Mouse (Mus musculus) telencephalon, adult 2 months (tissue): ENCODE measurements around the gene Zscan10.
"Not testable (repeated sequence)": the region's sequence is repeated elsewhere in the genome, so short reads cannot be mapped to it uniquely, and the experiment has no call there.

Experiments used
- DNase-seq: peaks from one replicate; pipeline ENCODE4 v3.0.0-alpha.2; 2011; ENCODE audit warnings: low read depth, low spot score

Gene Zscan10

DNA sequence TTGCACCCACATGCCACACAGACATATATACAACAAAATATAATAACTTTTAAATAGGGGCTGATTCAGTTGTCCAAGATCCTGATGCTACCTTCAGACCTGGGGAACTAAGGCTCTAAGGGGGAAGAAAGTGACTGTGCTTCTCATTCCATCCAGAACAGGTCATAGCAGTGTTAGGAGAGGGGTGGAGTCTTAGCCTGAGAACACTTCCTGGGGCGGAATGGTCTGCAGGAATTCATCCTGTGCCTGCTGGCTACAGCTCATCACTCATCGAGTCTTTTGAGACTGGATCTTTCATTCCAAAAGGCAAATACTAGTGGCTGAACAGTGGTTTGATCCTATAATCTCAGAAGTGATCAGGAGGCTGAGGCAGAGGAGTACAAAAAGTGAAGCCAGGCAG lies 13.4 kb upstream of the Zscan10 start:
- DNase-seq: no peak

DNA sequence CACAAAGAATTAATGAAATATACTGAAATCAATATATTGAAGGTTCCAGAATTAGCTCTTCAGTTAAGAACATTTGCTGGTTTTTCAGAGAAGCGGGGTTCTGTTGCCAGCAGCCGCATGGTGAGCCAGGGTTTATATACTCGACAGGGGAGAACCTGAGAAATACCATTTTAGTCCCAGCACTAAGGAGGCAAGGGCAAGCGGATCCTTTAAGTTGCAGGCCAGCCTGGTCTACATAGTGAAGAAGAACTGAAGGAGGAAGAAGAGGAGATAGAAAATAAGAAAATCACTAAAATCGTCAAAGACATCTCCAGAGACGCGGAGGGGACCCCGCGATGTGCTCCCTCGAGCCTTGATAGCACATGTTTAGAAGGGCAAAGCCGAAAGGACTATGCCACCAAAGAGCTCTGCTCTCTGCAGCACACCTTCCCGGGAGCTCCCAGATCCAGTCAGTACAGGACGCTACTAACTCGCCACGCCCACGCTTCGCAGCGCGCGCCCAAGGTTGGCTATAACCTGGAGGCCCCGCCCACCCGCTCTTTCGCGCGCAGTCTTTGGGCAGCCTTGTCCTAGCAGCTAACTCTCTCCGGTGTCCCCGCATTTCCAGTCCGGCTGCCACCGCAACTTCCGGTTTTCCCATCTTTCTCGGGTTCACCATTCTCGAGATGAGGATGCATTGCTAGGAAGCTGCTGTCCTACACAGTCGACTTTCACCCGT lies 8.3 kb upstream of the Zscan10 start:
- DNase-seq: peak; percentile 93

DNA sequence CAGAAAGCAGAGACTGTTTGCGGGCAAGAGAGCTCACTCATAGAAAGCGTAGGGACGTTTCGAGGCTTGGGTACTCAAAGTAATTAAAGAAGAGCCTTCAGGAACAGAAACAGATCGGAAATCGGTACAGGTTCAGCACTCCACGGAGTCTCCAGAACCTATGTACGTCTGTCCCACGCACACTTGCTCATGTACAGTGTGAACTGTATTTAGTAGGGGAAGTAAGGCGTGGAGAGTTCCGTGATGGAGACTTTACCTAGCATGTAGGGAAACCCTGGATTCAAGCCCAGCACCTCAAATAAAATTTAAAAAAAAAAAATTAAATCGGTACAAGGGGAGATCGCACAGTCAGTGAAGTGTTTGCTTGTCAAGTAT lies 7.7 kb upstream of the Zscan10 start:
- DNase-seq: no peak

DNA sequence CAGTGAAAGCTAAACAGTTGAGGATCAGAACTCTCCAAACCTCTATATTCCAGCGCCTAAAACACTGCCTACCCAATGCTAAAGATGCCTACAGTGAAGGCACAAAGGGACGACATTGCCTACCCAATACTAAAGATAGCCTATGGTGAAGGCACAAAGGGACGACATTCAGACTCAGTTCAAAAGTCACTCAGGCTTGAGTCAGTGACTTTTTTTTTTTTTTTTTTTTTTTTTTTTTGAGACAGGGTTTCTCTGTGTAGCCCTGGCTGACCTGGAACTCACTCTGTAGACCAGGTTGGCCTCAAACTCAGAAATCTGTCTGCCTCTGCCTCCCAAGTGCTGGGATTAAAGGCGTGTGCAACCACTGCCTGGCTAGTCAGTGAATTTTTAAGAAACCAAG lies 5.5 kb upstream of the Zscan10 start:
- not testable (repeated sequence) for DNase-seq

DNA sequence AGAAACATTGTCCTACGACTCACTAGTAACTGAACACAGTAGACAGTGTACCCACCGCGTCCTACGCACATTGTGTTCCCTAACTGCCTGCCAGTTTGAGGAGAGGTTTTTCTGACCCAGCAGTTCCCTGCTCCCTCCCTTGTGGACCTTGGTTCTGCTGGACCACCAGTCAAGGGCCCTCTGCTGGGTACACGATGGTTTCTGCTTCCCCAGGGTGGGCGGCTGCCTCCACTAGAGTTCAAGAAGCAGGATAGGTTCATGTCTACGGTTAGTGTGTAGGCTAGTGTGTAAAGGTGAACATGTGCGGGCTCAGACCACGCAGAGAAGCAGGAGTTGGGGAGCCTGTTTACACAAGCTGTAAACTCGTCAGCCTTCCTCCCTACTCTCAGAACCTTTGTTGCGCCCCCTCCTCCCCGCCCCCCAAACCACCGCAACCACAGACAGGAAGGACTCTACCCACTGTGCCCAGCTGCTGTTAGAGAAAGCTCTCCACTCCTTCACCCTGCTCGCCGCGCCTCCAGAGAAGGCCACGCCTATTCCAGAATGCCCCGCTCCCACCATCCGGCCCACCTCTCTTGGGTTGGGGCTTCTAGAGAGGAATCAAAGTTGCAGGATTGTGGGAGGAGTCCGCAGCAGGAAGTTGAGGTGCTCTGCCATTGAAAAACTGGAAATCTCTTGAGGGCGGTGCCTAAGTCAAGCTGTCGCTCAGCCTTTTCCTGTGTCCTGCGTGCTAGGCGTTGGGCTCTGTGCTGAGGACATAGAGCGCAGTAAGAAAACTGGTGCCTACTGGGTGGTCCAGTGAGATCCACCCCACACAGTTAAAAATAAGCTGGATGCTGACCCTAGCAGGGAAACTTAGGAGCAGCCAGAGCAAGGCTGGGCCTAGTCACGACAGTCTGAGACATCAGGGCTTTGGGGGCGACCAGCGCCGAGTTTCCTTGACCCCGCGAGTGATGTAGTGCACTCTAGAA lies 1.8 kb upstream of the Zscan10 start, which contains the start of gene Zfp13:
Zfp13 (minus strand) TSS at position 906 of the 971 bp plus-strand sequence.
- peak; percentile 81 for DNase-seq

DNA sequence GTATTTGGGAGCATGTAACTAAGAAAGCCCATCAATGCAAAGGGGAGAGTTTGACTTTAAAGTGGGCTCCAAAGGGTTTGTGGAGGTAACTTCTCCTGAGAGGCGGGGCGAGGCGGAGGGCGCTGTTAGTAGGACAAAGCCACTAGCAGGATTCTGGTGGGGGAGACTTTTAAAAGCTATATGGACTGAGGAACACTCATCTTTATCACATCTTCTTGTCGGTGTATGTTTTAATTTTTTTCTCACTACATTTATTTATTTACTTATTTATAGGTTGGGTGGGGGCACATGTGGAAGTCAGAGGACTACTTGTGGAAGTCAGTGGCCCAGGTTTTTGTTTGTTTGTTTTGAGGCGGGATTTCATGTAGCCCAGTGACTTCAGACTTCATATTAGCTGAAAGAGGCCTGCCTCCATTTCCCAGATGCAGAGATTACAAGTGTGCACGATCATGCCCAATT lies 1.0 kb upstream of the Zscan10 start:
- no peak for DNase-seq

DNA sequence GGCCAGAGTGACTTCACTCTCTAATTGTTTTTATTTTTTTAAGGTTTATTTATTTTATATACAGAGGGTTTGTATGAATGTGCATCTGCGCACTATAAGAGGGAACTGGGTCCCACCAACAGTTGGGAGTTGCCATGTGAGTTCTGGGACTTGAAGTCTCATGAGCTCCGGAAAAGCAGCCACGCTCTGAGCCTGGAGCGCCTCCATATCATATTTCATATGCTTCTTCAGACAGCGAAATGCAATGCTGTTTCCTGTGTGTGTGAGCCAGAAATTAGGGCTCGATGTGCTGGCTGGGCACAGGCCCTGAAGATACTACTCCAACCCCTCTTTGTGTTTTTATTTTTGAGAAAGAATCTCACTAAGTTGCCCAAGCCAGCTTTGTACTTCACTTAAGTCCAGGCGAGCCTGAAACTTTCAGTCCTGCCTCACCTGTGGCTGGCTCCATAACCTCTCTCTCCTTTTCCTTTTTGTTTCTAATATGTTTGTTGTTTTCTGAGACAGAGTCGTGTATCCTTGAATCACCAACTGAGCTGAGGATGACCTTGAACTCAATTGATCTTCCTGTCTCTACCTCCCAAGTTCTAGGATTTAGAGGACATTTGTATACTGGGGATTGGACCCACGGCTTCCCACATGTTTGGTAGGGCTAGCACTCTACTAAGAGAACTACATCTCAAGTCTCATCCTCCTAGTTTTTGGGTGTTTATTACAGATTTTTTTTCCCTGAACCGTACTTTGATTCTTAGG lies 1.4 kb downstream of the Zscan10 start:
- DNase-seq: no peak

DNA sequence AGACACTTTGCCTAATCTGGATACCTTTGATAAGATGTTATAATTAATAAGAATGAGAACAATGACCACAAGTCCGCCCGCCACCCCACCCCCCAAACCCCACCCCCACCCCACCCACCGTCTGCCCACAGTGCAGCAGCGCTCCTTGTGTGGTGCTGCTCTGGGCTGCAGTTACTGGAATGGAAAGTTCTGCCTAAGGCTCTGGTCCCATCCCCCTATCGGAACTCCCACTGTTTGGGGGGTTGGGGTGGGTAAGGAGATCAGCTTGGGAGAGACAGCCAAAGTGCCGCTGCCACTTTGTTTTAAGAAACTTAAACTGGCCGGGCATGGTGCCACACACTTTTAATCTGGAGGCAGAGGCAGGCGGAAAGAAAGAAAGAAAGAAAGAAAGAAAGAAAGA lies 2.4 kb downstream of the Zscan10 start:
- no peak for DNase-seq

DNA sequence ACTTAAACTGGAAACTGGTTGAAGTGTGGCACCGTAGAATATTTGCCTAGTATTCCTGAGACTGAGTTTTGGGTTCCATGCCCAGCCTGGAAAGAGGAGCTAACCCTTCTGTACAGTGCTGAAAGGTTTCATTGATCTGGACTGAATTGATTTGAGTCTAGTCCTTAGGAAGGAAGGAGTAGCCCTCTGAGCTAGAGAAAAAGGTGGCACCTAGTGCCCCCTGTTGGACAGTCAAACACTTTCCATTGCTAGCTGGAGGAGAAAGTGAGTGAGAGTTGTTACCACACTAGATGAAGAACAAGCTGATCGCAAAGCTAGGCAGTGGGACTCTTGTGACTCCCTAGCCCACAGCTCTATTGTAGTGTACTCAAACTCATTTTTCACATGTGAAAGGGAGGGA lies 2.9 kb downstream of the Zscan10 start:
- DNase-seq: no peak

DNA sequence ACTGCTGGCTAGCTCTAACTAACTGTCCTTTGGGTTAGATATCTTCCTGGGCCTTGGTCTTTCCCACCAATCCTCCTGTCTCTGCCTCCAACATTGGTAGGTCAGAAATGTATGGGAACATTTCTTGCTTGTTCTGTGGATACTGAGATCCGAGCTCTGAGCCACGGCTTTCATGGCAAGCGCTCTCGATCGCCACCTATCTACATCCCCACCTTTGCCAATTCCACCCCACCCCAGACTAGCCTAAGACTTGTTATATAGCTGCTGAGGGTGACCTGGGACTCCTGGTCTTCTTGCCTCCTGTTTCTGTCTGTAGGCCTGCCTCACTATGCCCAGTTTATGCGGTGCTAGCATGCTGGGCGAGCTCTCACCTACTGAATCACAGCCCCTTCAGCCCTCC lies 3.7 kb downstream of the Zscan10 start:
- DNase-seq: no peak

DNA sequence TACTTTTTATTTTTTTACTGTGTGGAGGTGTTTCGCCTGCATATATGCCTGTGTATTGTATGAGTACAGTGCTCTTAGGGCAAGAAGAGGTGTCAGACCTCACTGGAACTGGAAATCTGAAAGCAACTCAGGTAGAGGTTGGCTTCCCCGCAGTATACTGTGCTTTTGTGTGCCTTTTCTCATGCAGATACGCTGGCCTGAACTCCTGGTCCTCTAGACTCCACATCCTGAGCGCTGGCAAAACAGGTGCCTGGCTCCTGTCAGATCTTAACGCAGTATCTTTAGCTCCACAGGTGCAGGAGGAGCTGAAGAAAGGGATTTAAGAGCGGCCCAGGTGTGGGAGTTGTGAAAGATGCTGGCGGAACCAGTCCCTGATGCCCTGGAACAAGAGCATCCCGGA lies 4.6 kb downstream of the Zscan10 start:
- no peak for DNase-seq

DNA sequence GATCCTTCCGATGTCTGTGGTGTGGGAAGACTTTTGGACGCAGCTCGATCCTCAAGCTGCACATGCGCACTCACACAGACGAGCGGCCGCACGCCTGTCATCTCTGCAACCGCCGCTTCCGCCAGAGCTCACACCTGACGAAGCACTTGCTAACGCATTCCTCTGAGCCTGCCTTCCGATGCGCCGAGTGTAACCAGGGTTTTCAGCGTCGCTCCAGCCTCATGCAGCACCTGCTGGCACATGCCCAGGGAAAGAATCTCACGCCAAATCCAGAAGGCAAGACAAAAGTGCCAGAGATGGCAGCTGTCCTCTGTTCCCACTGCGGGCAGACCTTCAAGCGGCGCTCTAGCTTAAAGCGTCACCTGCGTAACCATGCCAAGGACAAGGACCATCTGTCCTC lies 9.0 kb downstream of the Zscan10 start:
- DNase-seq: no peak

DNA sequence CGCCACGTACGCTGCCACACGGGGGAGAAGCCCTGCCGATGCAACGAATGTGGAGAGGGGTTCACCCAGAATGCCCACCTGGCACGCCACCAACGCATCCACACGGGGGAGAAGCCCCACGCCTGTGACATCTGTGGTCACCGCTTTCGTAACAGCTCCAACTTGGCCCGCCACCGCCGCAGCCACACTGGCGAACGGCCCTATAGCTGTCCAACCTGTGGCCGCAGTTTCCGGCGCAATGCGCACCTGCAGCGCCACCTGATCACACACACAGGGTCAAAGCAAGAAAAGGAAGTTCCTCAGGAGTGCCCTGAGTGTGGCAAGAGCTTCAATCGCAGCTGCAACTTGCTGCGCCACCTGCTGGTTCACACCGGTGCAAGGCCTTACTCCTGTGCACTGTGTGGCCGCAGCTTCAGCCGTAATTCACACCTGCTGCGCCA lies 9.7 kb downstream of the Zscan10 start:
- no peak for DNase-seq

DNA sequence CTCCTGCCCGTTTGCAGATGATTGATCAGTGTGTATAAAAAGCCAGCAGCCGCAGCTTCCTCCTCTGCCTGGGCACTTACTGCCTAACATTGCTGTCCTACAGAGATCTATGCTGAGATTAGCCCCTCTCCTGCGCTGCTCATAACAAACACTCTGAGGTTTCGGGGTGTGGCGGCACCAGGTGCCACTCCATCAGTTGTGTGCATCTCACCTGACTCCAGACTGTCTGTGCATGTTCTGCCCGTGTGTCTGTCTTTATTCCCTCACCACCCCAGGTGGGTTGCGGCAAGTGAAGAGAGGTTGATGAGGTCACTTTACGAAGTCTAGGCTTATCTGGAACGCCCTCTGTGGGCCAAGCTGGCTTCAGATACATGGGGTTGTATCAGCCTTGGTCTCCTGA lies 16.4 kb downstream of the Zscan10 start:
- no peak for DNase-seq

DNA sequence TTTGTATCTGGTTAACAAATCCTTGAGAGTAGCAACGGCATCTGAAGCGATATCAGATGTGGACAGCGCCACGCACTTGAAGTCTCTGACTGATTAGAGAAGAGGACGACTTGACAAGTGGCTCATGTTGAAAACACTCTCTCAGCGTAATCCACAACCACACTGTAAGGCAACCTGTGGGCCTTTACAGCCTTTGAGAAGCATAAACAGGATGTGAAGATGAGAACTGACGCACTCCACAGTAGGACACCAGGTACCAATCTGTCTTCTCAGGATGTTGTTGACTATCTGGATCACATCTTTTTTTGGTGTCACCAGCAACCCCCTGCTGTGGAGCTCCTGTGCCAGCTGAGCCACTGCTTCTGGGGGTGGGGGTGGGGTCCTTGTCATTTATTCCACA lies 19.7 kb downstream of the Zscan10 start:
- no peak for DNase-seq

DNA sequence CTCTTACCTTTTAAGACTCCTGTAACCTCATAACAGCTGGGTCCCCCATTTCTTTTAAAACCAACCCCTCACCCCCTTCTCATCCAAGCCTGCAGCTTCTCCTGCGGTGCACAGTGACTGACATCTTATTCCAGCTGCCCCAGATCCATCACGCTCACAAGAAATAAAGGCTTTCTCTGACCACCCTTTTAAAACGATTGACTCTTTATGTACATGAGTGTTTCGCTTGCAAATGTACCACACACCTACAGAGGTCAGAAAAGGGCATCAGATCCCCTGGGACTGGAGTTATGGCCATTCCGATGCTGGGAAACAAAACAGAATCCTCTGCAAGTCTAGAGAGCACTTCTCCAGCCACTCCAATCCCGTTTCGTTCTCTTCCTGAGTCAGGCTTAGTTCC lies 27.2 kb downstream of the Zscan10 start:
- DNase-seq: no peak

DNA sequence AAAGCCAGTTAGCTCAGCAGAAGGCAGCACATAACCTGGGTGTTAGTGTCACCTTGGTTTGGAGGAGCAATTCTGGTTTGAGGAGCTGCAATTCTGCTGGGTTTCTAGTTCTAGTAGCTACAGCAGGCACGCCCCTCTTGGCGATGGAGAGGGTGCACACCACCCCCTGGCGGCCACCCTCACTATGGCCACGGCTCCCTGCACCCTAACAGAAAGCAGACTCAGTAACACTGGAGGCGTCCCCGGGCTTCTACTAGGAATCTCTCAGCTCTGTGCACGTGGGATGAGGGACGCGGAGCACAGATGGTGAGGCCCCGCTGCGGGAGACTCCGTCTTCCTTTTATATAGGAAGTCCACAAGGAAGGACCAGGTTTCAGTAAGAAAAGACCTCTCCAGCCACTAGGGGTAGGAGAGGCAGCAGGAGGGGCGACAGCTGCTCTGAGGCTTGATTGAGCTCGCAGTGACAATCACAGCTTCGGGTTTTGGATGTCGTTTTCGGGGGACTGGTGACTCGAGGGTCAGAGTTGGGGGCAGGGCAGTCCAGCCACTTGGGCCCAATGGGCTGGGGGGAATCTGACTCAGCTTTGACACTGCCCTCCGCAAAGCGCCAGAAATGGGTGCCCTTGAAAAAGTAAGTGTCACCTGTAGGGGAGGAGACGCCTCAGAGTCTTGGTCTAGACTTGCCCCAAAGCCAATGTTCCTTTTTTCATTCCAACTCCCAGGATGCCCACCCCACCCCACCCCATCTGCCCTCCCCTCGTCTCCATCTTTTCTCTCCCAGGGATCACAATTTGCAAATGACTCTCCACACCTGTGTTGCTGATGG lies 29.8 kb downstream of the Zscan10 start:
- DNase-seq: peak; percentile 70

DNA sequence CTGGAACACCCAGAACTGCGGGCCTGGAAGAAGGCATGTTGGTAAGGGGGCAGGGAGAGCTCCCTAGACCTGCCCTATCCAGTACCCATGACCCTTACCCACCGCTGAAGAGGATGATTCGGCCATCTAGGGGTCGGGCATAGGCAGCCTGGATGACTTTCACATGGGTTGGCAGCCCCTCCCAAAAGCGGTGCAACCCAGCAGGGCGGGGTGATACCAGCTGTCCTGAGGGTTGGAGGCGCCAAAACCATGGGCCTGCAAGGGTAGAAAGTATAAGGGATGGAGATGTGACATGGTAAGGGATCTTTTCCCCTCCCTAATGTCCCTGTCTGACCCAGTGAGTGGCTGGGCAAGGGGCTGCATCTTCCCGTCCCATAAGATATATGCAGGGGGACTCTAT lies 30.6 kb downstream of the Zscan10 start:
- DNase-seq: no peak

DNA sequence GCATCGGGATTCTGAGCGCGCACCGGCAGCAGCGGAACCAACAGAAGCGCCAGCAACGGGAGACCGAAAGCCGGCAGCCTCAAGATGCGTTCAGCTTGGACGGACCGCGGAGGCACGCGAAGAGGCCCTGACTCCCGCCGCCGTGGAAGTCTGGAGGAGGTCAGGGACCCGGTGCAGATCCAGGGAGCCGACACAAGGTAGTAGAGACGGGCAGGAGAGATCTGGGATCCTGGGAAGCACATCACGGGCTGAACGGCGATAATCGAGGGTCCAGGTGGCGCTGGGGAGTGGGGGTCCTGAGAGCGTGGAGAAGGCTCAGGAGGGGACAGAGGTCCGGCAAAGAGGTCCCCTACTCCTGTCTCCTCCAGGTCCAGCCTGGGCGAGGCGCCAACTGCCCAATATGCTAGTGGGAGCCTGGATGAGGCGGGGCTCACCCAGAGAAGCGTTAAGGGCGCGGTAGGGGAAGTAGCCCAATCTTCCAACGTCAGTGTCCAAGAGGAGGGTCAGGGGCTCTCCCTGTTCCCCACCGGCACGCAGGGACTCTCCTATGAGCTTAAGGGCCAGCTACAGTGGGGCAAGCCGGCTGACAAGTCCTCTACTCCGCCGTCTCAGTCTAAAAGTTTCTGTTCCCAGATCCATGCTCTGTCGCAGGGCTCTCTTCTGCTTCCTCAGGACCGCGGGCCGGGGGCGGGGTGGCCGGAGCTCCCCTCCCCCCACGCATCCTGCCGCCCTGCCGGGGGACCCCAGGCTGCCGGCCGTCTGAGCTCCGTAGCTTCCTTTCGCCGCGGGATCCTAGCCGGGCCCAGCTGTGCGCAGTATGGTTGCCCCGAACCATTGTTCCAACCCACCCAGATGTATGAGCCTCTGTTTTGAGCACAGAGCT lies 44.2 kb downstream of the Zscan10 start, which contains the start of gene Mmp25:
Mmp25 (minus strand) TSS at position 665 of the 883 bp plus-strand sequence.
- DNase-seq: no peak

DNA sequence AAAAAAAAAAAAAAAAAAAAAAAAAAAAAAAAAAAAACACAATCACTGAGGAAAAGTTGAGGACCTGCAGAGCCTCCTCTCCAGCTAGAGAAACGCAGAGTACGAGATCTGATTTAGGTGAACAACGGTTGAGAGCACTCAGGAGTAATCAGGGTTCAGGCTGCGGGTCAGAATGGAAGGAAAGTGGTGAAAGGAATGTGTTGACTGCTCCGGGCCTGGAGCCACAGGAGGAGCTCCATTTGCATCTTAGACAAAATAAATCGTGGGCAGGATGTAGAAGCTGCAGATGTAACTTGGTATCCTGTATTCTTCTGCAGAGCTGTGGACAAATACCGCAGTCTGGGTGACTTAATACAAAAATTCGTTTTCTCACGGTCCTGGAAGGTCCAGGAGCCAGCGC lies 45.2 kb downstream of the Zscan10 start:
- DNase-seq: no peak
